Mouse (Mus musculus) CH12.LX (cell line): ENCODE measurements around the gene Olfr859. TPM values are rescaled to one million over a fixed set of nuclear protein-coding genes. Genes with fewer than 3 reads are reported as not detected.

Experiments
- DNase-seq: peaks from one replicate; pipeline ENCODE4 v3.0.0-alpha.2; 2013; ENCODE audit errors: extremely low read depth
- H3K27ac ChIP-seq: 2 replicates; pipeline ENCODE4 v1.5.1; 2012; ENCODE audit warnings: low read depth, mild to moderate bottlenecking, control low read depth, moderate library complexity; ENCODE audit not compliant: insufficient read depth
- H3K27me3 ChIP-seq: replicated peaks from 2 replicates; pipeline ENCODE3; 2012; ENCODE audit warnings: inconsistent platforms
- H3K36me3 ChIP-seq, 2 experiments: replicated peaks in 1 of 2; 2 replicates each; pipeline versions ENCODE3 to v1.6.1; 2012; ENCODE audit warnings: inconsistent platforms in 1 of 2, low read length in 1 of 2, mild to moderate bottlenecking in 1 of 2, mixed read lengths in 1 of 2, moderate library complexity in 1 of 2; ENCODE audit not compliant: control insufficient read depth in 1 of 2, insufficient read depth in 1 of 2
- H3K4me1 ChIP-seq, 2 experiments: 2 replicates each; pipeline ENCODE4 v1.6.1; 2012; ENCODE audit warnings: inconsistent platforms in 1 of 2, moderate library complexity in 1 of 2; ENCODE audit not compliant: insufficient read depth in 2 of 2, control insufficient read depth in 1 of 2
- H3K4me2 ChIP-seq: 2 replicates; pipeline ENCODE4 v1.6.1; 2012; ENCODE audit warnings: low read depth, mild to moderate bottlenecking, control low read depth; ENCODE audit not compliant: poor library complexity, insufficient read depth, severe bottlenecking
- H3K4me3 ChIP-seq, 3 experiments: fragments of 150-350 bp in 1 of 3; sonication (generic) in 1 of 3; replicated peaks in 1 of 3; 2 replicates each; pipeline versions ENCODE3 to v1.5.1; 2011 to 2012; ENCODE audit warnings: low read depth in 2 of 3, low read length in 2 of 3, mild to moderate bottlenecking in 2 of 3, moderate library complexity in 2 of 3, control low read depth in 1 of 3, improper control_type of control experiment in 1 of 3, inconsistent platforms in 1 of 3, mixed read lengths in 1 of 3; ENCODE audit not compliant: poor library complexity in 1 of 3
- H3K79me2 ChIP-seq: replicated peaks from 2 replicates; pipeline ENCODE4 v1.6.1; 2012; ENCODE audit warnings: mild to moderate bottlenecking, moderate library complexity; ENCODE audit not compliant: control insufficient read depth, poor library complexity, insufficient read depth, severe bottlenecking; ENCODE audit errors: extremely low read depth
- H3K9ac ChIP-seq: 2 replicates; pipeline ENCODE4 v1.6.1; 2012; ENCODE audit warnings: low read depth, mild to moderate bottlenecking, control low read depth, moderate library complexity; ENCODE audit not compliant: insufficient read depth
- H3K9me3 ChIP-seq: replicated peaks from 2 replicates; pipeline ENCODE3; 2012; ENCODE audit warnings: low read length, inconsistent platforms, mixed read lengths
- CHD2 ChIP-seq: IDR thresholded peaks from 2 replicates; pipeline ENCODE4 v1.6.1; 2011; ENCODE audit warnings: low read length, improper control_type of control experiment
- EP300 ChIP-seq: IDR thresholded peaks from 2 replicates; pipeline ENCODE4 v1.6.1; 2011; ENCODE audit warnings: low read length, improper control_type of control experiment
- GABPA ChIP-seq: IDR thresholded peaks from 2 replicates; pipeline ENCODE4 v1.6.1; 2012; ENCODE audit warnings: low read depth, low read length, improper control_type of control experiment, inconsistent platforms; ENCODE audit not compliant: insufficient replicate concordance
- HCFC1 ChIP-seq: IDR thresholded peaks from 2 replicates; pipeline ENCODE4 v1.6.1; 2012; ENCODE audit warnings: low read depth, mild to moderate bottlenecking, inconsistent platforms, low read length, improper control_type of control experiment
- JUND ChIP-seq: conservative IDR thresholded peaks from 2 replicates; pipeline ENCODE4 v1.6.1; 2011; ENCODE audit warnings: low read depth, low read length, improper control_type of control experiment
- KAT2A ChIP-seq: IDR thresholded peaks from 2 replicates; pipeline ENCODE4 v1.6.1; 2012; ENCODE audit warnings: low read length, improper control_type of control experiment, inconsistent platforms; ENCODE audit not compliant: insufficient replicate concordance
- MAZ ChIP-seq: IDR thresholded peaks from 2 replicates; pipeline ENCODE4 v1.6.1; 2012; ENCODE audit warnings: low read depth, mild to moderate bottlenecking, inconsistent platforms, low read length, improper control_type of control experiment, moderate library complexity
- MXI1 ChIP-seq: IDR thresholded peaks from 2 replicates; pipeline ENCODE4 v1.6.1; 2011; ENCODE audit warnings: mild to moderate bottlenecking, low read depth, low read length, improper control_type of control experiment
- NELFE ChIP-seq: IDR thresholded peaks from 2 replicates; pipeline ENCODE4 v1.6.1; 2011; ENCODE audit warnings: low read depth, low read length, improper control_type of control experiment
- NRF1 ChIP-seq: IDR thresholded peaks from 2 replicates; pipeline ENCODE4 v1.6.1; 2014; ENCODE audit warnings: low read depth, mild to moderate bottlenecking, inconsistent platforms, low read length, improper control_type of control experiment, moderate library complexity
- POLR2AphosphoS2 ChIP-seq: IDR thresholded peaks from 2 replicates; pipeline ENCODE4 v1.6.1; 2011; ENCODE audit warnings: low read depth, low read length, improper control_type of control experiment
- RAD21 ChIP-seq: IDR thresholded peaks from 2 replicates; pipeline ENCODE4 v1.6.1; 2011; ENCODE audit warnings: low read depth, mild to moderate bottlenecking, low read length, improper control_type of control experiment, moderate library complexity
- SIN3A ChIP-seq: IDR thresholded peaks from 2 replicates; pipeline ENCODE4 v1.6.1; 2012; ENCODE audit warnings: low read length, improper control_type of control experiment, inconsistent platforms
- TBP ChIP-seq: conservative IDR thresholded peaks from 2 replicates; pipeline ENCODE4 v1.6.1; 2011; ENCODE audit warnings: low read depth, low read length, improper control_type of control experiment
- UBTF ChIP-seq: IDR thresholded peaks from 2 replicates; pipeline ENCODE4 v1.6.1; 2012; ENCODE audit warnings: low read depth, mild to moderate bottlenecking, inconsistent platforms, low read length, improper control_type of control experiment, moderate library complexity
- USF1 ChIP-seq: IDR thresholded peaks from 2 replicates; pipeline ENCODE4 v1.6.1; 2014; ENCODE audit warnings: low read depth, mild to moderate bottlenecking, inconsistent platforms, low read length, improper control_type of control experiment
- USF2 ChIP-seq: conservative IDR thresholded peaks from 2 replicates; pipeline ENCODE4 v1.6.1; 2011; ENCODE audit warnings: low read depth, low read length, improper control_type of control experiment
- ZC3H11A ChIP-seq: IDR thresholded peaks from 2 replicates; pipeline ENCODE4 v1.6.1; 2012; ENCODE audit warnings: low read depth, mild to moderate bottlenecking, inconsistent platforms, low read length, improper control_type of control experiment
- ZKSCAN1 ChIP-seq: IDR thresholded peaks from 2 replicates; pipeline ENCODE4 v1.6.1; 2012; ENCODE audit warnings: low read depth, inconsistent platforms, low read length, improper control_type of control experiment, borderline replicate concordance
- ZNF384 ChIP-seq: IDR thresholded peaks from 2 replicates; pipeline ENCODE4 v1.6.1; 2012; ENCODE audit warnings: low read depth, low read length, improper control_type of control experiment, inconsistent platforms
- dilution Hi-C: fragments of 300-500 bp; cut with MboI; formaldehyde crosslinking; loops from 2 replicates; pipeline ENCODE4 v1.14.3; 2020; ENCODE audit warnings: low sequenced_read_pairs; ENCODE audit not compliant: extremely low pct_unique_long_range_greater_than_20kb, extremely low pct_ligation_motif_present
- in situ Hi-C: fragments of 300-500 bp; cut with MboI; formaldehyde crosslinking; loops from 3 replicates; pipeline ENCODE4 v1.14.3; 2019; ENCODE audit warnings: low sequenced_read_pairs, low pct_ligation_motif_present, low pct_unique_long_range_greater_than_20kb, mixed read lengths
- polyA plus RNA-seq: library from polyadenylated mRNA; unstranded; fragments of >175 nt; gene quantifications from 2 replicates; pipeline ENCODE4 v1.2.1, GENCODE M21; 2012; ENCODE audit warnings: low read depth; ENCODE audit not compliant: insufficient read length
- total RNA-seq, 2 experiments: library from RNA; depleted of rRNA; stranded (reverse); fragments of 300-350 nt in 1 of 2; fragments of >200 nt in 1 of 2; gene quantifications; 2 replicates each; pipeline ENCODE4 v1.2.3; 2012 to 2014

Olfr859 gene
- total and polyA plus RNA-seq, 3 experiments = not detected

DNA sequence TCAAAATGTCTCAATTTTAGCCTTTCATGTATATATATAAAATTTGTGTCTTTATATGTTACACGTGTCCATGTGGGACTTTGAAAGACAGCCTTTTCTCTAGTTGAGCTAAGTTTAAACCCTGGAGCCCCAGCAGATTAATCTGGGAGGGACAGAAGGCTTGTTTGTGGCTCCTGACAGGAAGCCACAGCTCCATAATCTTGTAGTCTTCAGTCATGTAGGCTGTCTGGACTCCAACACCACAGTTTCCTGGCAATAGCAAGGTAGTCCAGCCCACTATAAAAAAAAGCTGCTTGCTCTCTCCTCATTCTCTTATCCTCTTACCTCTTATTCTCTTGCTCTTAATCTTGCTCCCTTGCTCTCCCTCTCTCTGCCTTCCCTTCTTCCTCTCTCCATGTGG, 1.7 kb upstream of the Olfr859 start:
- H3K9me3 ChIP-seq = no peaks in the 10 kb centered on the region
- H3K79me2 ChIP-seq = no peaks in the 10 kb centered on the region
- in situ Hi-C loops (no loop called here), dilution Hi-C loops (no loop called here)
- TF ChIP-seq RAD21 (no peak), NRF1 (no peak), ZNF384 (no peak), CHD2 (no peak), JUND (no peak), EP300 (no peak), ZKSCAN1 (no peak), KAT2A (no peak), TBP (no peak), UBTF (no peak), GABPA (no peak), HCFC1 (no peak), MXI1 (no peak), NELFE (no peak), USF2 (no peak), SIN3A (no peak), ZC3H11A (no peak), MAZ (no peak), USF1 (no peak)
- H3K9ac ChIP-seq = no peak overlapping the region
- H3K4me1 ChIP-seq = no peaks in the 10 kb centered on the region
- no peak overlapping the region for H3K4me2 ChIP-seq
- no peaks in the 10 kb centered on the region for H3K36me3 ChIP-seq
- H3K27me3 ChIP-seq = no peaks in the 10 kb centered on the region
- no peak overlapping the region for H3K4me3 ChIP-seq
- DNase-seq = no peak
- no peak overlapping the region for H3K27ac ChIP-seq

GRCm38 (mm10) chr9:19849647-19850046, 44.9 kb downstream of the Olfr859 start, which contains the start of gene Olfr860:
Gene Olfr860 (minus strand): TSS chr9:19849747.
- H3K9ac ChIP-seq = no peak within 1 kb of the TSS
- H3K4me2 ChIP-seq = no peak within 1 kb of the TSS
- no peaks in the 10 kb centered on the region for H3K9me3 ChIP-seq
- H3K4me3 ChIP-seq = no peak within 1 kb of the TSS
- dilution Hi-C loops = no loop called here
- H3K27ac ChIP-seq = no peak within 1 kb of the TSS
- no peaks in the 10 kb centered on the region for H3K27me3 ChIP-seq
- DNase-seq = no peak
- no peaks in the 10 kb centered on the region for H3K4me1 ChIP-seq
- H3K79me2 ChIP-seq = no peaks in the 10 kb centered on the region
- no peak for TF ChIP-seq POLR2AphosphoS2
- in situ Hi-C loops = no loop called here
- H3K36me3 ChIP-seq = no peaks in the 10 kb centered on the region

Other genes starting within 250 kb of the Olfr859 start
- gene Olfr854, start 237.5 kb upstream of the Olfr859 start, total RNA-seq (2012; rRNA removed) = not detected in 2 replicates
- not detected in 2 replicates for gene Olfr854, start 237.5 kb upstream of the Olfr859 start, total RNA-seq (2014; rRNA removed)
- gene Olfr854, start 237.5 kb upstream of the Olfr859 start, polyA plus RNA-seq = not detected in 2 replicates
- gene Olfr855, start 222.3 kb upstream of the Olfr859 start, total RNA-seq (2012; rRNA removed) = not detected in 2 replicates
- not detected in 2 replicates for gene Olfr855, start 222.3 kb upstream of the Olfr859 start, total RNA-seq (2014; rRNA removed)
- gene Olfr855, start 222.3 kb upstream of the Olfr859 start, polyA plus RNA-seq = not detected in 2 replicates
- 12.2 and 15.6 TPM in 2 replicates for gene Zfp317, start 182.8 kb upstream of the Olfr859 start, total RNA-seq (2012; rRNA removed)
- 25.9 and 26.0 TPM in 2 replicates for gene Zfp317, start 182.8 kb upstream of the Olfr859 start, total RNA-seq (2014; rRNA removed)
- 10.2 and 10.7 TPM in 2 replicates for gene Zfp317, start 182.8 kb upstream of the Olfr859 start, polyA plus RNA-seq
- gene Olfr857, start 95.5 kb upstream of the Olfr859 start, total RNA-seq (2012; rRNA removed) = not detected in 2 replicates
- gene Olfr857, start 95.5 kb upstream of the Olfr859 start, total RNA-seq (2014; rRNA removed) = not detected in 2 replicates
- gene Olfr857, start 95.5 kb upstream of the Olfr859 start, polyA plus RNA-seq = not detected in 2 replicates
- not detected in 2 replicates for gene Olfr58, start 24.6 kb upstream of the Olfr859 start, total RNA-seq (2012; rRNA removed)
- not detected in 2 replicates for gene Olfr58, start 24.6 kb upstream of the Olfr859 start, total RNA-seq (2014; rRNA removed)
- gene Olfr58, start 24.6 kb upstream of the Olfr859 start, polyA plus RNA-seq = not detected in 2 replicates
- not detected in 2 replicates for gene Olfr860, start 44.8 kb downstream of the Olfr859 start, total RNA-seq (2012; rRNA removed)
- gene Olfr860, start 44.8 kb downstream of the Olfr859 start, total RNA-seq (2014; rRNA removed) = not detected in 2 replicates
- gene Olfr860, start 44.8 kb downstream of the Olfr859 start, polyA plus RNA-seq = not detected in 2 replicates
- gene Olfr862, start 83.1 kb downstream of the Olfr859 start, total RNA-seq (2012; rRNA removed) = not detected in 2 replicates
- gene Olfr862, start 83.1 kb downstream of the Olfr859 start, total RNA-seq (2014; rRNA removed) = not detected in 2 replicates
- gene Olfr862, start 83.1 kb downstream of the Olfr859 start, polyA plus RNA-seq = not detected in 2 replicates
- gene Olfr77, start 112.0 kb downstream of the Olfr859 start, total RNA-seq (2012; rRNA removed) = 0.34 and 0.46 TPM in 2 replicates
- gene Olfr77, start 112.0 kb downstream of the Olfr859 start, total RNA-seq (2014; rRNA removed) = not detected in 2 replicates
- 0.03 TPM in 1 of 2 replicates, not detected in the other for gene Olfr77, start 112.0 kb downstream of the Olfr859 start, polyA plus RNA-seq
- not detected in 2 replicates for gene Olfr866, start 223.1 kb downstream of the Olfr859 start, total RNA-seq (2012; rRNA removed)
- gene Olfr866, start 223.1 kb downstream of the Olfr859 start, total RNA-seq (2014; rRNA removed) = not detected in 2 replicates
- not detected in 2 replicates for gene Olfr866, start 223.1 kb downstream of the Olfr859 start, polyA plus RNA-seq